Mouse (Mus musculus): ENCODE data around the gene Icam5.

DNA sequence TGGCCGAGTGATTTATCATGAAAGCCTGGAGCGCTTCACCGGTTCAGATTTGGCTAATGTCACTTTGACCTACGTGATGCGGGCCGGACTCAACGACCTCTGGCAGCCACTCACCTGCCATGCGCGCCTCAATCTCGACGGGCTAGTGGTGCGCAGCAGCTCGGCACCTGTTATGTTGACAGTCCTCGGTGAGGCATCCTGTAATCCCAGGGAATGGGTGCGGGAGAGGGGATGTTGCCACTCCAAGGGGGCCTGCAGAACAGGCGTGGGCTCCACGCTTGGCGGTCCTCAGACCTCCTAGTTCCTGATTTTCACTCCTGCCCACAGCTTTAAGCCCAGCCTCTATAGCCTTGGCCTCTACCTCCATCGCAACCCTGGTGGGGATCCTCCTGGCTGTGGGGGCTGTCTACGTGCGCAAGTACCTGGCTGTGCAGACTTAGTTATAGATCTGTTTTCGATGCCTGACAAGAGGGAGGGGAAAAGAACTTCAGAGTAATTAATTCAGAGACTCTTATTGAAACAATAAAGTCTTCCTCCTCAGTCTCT, 1.7 kb upstream of the Icam5 start:
- TF ChIP-seq MAFK (IDR thresholded peaks at IDR 0.05; ENCODE audit: insufficient read depth, low read depth, low read length) (no peak), HCFC1 (IDR thresholded peaks at IDR 0.05; ENCODE audit: borderline replicate concordance, insufficient read depth, low read length) (no peak)
